Mouse (Mus musculus) heart, embryonic 13.5 days (tissue): ENCODE data around the gene Srpx2. TPM values are rescaled to one million over a fixed set of nuclear protein-coding genes. Genes with fewer than 3 reads are reported as not detected.

Experiments
- ATAC-seq: fragments of 200-750 bp; cut with Nextera tagmentation; 2 replicates; pipeline ENCODE4 v1.8.0; 2017; ENCODE audit warnings: moderate TSS enrichment; ENCODE audit not compliant: insufficient number of reproducible peaks, low FRiP score, low TSS enrichment; ENCODE audit errors: extremely low read depth
- H3K27ac ChIP-seq: fragments of 300-500 bp; sonication (generic); replicated peaks from 2 replicates; pipeline ENCODE4 v1.5.1; 2015; ENCODE audit warnings: moderate library complexity, mild to moderate bottlenecking, inconsistent platforms
- H3K27me3 ChIP-seq: fragments of 300-500 bp; sonication (generic); replicated peaks from 2 replicates; pipeline ENCODE4 v1.6.1; 2015; ENCODE audit warnings: mild to moderate bottlenecking, inconsistent platforms
- H3K36me3 ChIP-seq: fragments of 300-500 bp; sonication (generic); 2 replicates; pipeline ENCODE4 v1.6.1; 2015; ENCODE audit warnings: mild to moderate bottlenecking, inconsistent platforms
- H3K4me1 ChIP-seq: fragments of 300-500 bp; sonication (generic); 2 replicates; pipeline ENCODE4 v1.6.1; 2015; ENCODE audit warnings: inconsistent platforms
- H3K4me2 ChIP-seq: fragments of 300-500 bp; sonication (generic); 2 replicates; pipeline ENCODE4 v1.6.1; 2015; ENCODE audit warnings: inconsistent platforms, mild to moderate bottlenecking, moderate library complexity
- H3K4me3 ChIP-seq: fragments of 300-500 bp; sonication (generic); 2 replicates; pipeline ENCODE4 v1.5.1; 2015; ENCODE audit warnings: moderate library complexity, mild to moderate bottlenecking, inconsistent platforms
- H3K9ac ChIP-seq: fragments of 300-500 bp; sonication (generic); 2 replicates; pipeline ENCODE4 v1.6.1; 2015; ENCODE audit warnings: inconsistent platforms, mild to moderate bottlenecking, moderate library complexity
- H3K9me3 ChIP-seq: fragments of 300-500 bp; sonication (generic); 2 replicates; pipeline ENCODE4 v1.6.1; 2016; ENCODE audit warnings: inconsistent platforms
- WGBS: fragments of 180-500 bp; shearing (Covaris S2); methylation state at CpG from one replicate; pipeline ENCODE4 v1.1.7; 2015; ENCODE audit warnings: mixed read lengths; 5-methylcytosine and 5-hydroxymethylcytosine counted together
- polyA plus RNA-seq: library from polyadenylated mRNA; unstranded; fragments of >200 nt; fragmentation: Nextera tagmentation; extraction: Ambion mirVana; gene quantifications from 2 replicates; pipeline ENCODE4 v1.2.1, GENCODE M21; 2015

The Srpx2 gene
- polyA plus RNA-seq: 4.9 and 5.1 TPM in 2 replicates

DNA sequence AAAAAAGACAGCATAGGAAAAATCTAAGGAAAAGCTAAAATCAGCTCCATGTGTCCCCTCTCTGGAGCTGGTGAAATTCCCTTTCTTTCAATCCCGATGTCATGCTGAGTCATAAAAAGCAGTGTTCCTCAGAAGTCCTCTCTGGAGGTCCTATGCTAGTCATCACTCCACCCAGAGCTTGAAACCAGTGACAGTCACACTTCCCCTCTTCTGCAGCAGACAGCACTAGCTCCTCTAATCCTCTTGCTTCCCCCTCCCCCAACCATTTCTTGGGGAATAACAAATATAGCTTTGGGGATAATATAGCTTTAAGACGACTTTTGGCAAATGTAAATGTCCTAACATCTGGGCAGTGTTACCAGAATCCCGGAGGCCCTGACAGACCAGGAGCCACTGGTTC, at the start of gene Srpx2:
TSS of gene Srpx2 (plus strand) at position 166 of the 400 bp plus-strand sequence.
- Histone ChIP-seq H3K4me2 (peak within 1 kb of the TSS; percentile 30), H3K9ac (0 out of 2 replicates have a peak within 1 kb of the TSS, but pooled peaks have one; percentile 14), H3K9me3 (no peaks in the 10 kb centered on the region), H3K27ac (peak within 1 kb of the TSS; percentile 8; the same call in 1 of the 2 replicates), H3K27me3 (no peaks in the 10 kb centered on the region), H3K36me3 (no peaks in the 10 kb centered on the region), H3K4me1 (peaks cover 16% of the 10 kb centered on the region), H3K4me3 (peak within 1 kb of the TSS; percentile 9; the same call in 1 of the 2 replicates)
- no peak for ATAC-seq
- 12% methylated on average over 3 of the region's 3 CpGs for WGBS

DNA sequence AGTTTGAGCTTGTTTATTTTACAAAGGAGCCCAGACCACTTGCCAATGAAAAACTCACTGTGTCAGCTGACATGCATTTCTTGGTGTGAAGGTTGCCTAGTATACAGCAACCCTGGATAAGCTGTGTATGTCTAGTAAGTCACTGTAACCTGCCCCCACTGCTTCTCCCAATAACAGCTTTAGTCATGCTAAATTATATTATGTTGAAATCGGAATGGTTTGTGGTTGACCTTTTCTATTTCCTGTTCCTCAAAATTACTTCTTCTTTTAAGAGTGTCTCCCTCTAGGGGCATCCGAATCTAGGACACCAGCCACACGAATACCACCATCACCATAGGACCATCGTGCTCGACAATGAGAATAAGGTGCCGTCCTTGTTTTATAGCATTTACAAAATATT, 38.5 kb upstream of the Srpx2 start:
- Histone ChIP-seq H3K4me3 (no peak overlapping the region), H3K36me3 (no peaks in the 10 kb centered on the region), H3K27ac (no peak overlapping the region), H3K9ac (no peak overlapping the region), H3K4me2 (no peak overlapping the region), H3K4me1 (no peaks in the 10 kb centered on the region), H3K27me3 (no peaks in the 10 kb centered on the region), H3K9me3 (no peaks in the 10 kb centered on the region)
- 73% methylated on average over 6 of the region's 6 CpGs for WGBS
- ATAC-seq: no peak

DNA sequence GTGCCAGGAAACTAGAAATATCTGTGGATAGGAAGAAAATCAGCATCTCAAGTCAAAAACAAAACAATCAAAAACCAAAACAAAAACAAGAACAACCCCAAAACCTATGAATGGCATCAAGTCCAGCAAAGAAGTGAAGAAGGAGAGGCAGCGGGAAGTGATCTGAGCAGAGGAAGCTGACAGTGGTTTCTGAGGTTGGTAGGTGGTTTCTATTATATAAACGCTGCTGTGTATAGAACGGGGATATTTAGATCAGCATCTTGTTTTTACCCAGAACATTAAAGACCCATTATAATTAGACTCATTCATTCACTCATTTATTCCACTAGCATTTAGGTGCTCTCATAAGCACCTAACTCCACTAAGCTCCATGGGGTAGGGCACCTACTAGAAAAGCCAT, 20.9 kb upstream of the Srpx2 start:
- H3K9ac ChIP-seq: no peak overlapping the region
- WGBS: 80% methylated on average over 3 of the region's 3 CpGs
- H3K4me3 ChIP-seq: no peak overlapping the region
- H3K27ac ChIP-seq: no peak overlapping the region
- peaks cover 20% of the 10 kb centered on the region for H3K36me3 ChIP-seq
- H3K27me3 ChIP-seq: no peaks in the 10 kb centered on the region
- H3K4me1 ChIP-seq: no peaks in the 10 kb centered on the region
- no peak for ATAC-seq
- H3K9me3 ChIP-seq: no peaks in the 10 kb centered on the region
- H3K4me2 ChIP-seq: no peak overlapping the region

DNA sequence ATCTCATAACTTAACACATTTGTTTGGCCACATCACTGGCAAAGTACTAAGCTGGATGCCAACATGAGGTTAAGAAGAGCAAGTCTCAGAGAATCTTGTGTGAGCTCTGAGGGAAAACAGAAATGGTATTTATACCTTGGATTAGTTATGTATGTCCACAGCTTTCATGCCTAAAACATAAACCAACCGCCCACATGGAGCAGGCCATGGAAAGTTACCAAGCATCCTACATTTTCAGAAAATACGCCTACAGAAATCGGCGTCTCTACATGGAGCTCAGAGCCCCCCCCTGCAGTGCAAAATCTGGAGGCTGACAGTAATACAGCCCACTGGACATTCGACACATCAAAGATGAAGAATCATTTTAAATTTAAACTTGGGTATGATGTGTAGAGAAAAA, 20.1 kb upstream of the Srpx2 start:
- Histone ChIP-seq H3K9ac (no peak overlapping the region), H3K9me3 (no peaks in the 10 kb centered on the region), H3K4me3 (no peak overlapping the region), H3K27me3 (no peaks in the 10 kb centered on the region), H3K4me2 (no peak overlapping the region), H3K36me3 (peaks cover 26% of the 10 kb centered on the region), H3K27ac (no peak overlapping the region), H3K4me1 (no peaks in the 10 kb centered on the region)
- 86% methylated on average over 5 of the region's 5 CpGs for WGBS
- no peak for ATAC-seq

DNA sequence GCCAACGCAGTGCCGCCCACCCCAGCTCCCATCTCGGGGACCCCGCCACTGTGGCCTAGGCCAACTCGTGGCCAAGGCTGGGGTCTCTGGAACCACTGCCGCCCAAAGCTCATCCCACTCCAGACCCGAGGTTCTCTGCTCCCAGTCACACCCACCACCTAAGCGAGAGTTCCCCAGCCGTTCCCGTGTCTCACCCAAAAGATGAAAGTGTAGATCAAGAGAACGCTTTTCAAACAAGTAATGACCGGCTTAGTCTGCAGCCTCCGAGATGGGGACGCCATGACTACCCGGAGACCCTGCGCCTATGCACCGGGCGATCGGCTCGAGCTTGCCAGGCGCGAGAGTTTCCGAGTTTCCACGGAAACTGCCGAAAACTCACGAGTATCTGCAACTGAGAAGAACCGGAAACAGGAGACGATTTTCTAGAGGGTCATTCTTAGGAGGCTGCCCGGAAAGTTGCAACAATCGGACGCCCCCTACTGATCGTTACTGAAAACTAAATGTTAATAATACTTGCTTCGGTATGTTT, 10.1 kb upstream of the Srpx2 start, which contains the start of gene Tspan6:
TSS of gene Tspan6 (minus strand) at position 416 of the 529 bp plus-strand sequence.
- ATAC-seq: peak; percentile 37; the same call in 1 of the 2 replicates
- Histone ChIP-seq H3K4me1 (no peaks in the 10 kb centered on the region), H3K36me3 (peaks cover 14% of the 10 kb centered on the region), H3K9me3 (no peaks in the 10 kb centered on the region), H3K9ac (peak within 1 kb of the TSS; percentile 86), H3K27ac (peak within 1 kb of the TSS; percentile 48), H3K4me3 (peak within 1 kb of the TSS; percentile 64), H3K4me2 (peak within 1 kb of the TSS; percentile 67), H3K27me3 (no peaks in the 10 kb centered on the region)
- 19% methylated on average over 33 of the region's 33 CpGs for WGBS

DNA sequence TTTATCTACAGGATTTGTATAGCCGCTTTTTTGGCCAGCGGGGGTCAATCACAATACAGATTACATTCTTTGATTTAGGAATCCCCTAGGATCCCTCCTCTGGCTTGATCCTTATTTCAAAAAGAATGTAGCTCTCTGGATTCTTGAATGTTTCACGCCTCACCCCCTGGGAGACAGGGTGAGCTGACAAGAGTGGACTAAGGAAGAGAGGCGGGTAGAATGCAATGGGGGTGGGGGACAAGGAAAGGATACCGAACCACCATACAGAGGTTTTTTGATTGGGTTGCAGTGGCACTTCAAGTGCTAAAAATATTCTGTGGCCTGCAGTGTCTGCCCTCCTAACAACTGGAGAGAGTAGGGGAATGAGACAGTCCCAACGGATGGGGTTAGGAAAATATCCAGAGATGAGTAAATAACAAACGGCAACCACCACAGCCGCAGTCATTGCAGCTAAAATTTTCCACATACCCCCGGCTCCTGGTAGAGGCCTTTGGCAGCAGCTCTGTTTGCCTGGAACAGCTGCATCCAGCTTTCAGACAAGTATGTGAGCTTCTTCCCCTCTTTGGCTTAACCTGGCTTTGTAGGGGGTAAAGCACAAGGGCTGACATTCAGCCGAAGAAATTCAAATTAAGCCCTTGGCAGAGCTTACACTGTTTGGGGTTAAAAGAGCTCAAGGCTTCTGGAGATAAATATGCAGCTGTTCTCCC, 3.3 kb downstream of the Srpx2 start:
- peaks cover 29% of the 10 kb centered on the region for H3K4me1 ChIP-seq
- ATAC-seq: no peak
- no peaks in the 10 kb centered on the region for H3K9me3 ChIP-seq
- no peak overlapping the region for H3K4me3 ChIP-seq
- H3K9ac ChIP-seq: peak overlapping the region; percentile 33; the same call in 1 of the 2 replicates
- WGBS: 17% methylated on average over 10 of the region's 10 CpGs
- no peaks in the 10 kb centered on the region for H3K36me3 ChIP-seq
- H3K27ac ChIP-seq: peak overlapping the region; percentile 58
- H3K4me2 ChIP-seq: peak overlapping the region; percentile 7; the same call in 1 of the 2 replicates
- no peaks in the 10 kb centered on the region for H3K27me3 ChIP-seq

DNA sequence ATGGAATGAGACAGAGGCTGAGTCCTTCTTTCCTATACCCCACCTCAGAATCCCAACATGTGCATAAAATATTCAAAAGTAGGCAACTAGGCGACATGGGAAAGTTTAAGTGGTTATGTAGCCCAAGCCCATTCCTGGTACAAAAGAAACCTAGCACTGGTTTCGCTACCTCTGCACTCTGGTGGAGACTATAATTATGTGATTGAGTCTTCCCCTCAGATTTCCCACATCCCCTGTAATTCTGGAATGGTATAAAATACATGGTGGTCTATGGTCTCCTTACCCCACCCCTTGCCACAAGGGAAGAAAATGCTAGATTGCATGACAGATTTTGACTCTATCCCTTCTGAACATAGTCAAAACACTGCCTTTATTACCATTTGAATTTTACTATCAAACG, 4.8 kb downstream of the Srpx2 start:
- peaks cover 29% of the 10 kb centered on the region for H3K4me1 ChIP-seq
- H3K4me3 ChIP-seq: no peak overlapping the region
- 86% methylated on average over 3 of the region's 3 CpGs for WGBS
- no peaks in the 10 kb centered on the region for H3K9me3 ChIP-seq
- no peak overlapping the region for H3K4me2 ChIP-seq
- ATAC-seq: no peak
- no peak overlapping the region for H3K27ac ChIP-seq
- H3K9ac ChIP-seq: no peak overlapping the region
- H3K27me3 ChIP-seq: no peaks in the 10 kb centered on the region
- no peaks in the 10 kb centered on the region for H3K36me3 ChIP-seq

DNA sequence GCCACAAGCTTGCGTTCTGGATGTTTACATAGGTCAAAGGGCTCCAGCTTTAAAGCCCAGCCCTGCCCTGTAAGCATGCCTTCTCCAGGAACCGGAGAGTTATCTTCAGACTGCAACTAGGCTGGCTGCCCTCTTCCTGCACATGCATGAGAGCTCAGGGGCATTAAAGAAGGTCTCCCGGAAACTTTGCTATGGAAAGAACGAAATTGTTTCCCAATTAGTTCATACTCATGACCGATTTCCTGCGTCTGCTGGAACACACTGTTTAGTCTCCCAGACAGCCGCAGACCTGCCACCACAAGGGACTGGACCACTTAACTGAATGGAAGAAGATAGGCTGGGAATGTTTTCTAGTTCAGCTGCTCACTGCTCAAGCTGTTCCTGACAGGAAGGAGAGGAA, 6.0 kb downstream of the Srpx2 start:
- no peak overlapping the region for H3K9ac ChIP-seq
- 16% methylated on average over 7 of the region's 7 CpGs for WGBS
- no peaks in the 10 kb centered on the region for H3K9me3 ChIP-seq

DNA sequence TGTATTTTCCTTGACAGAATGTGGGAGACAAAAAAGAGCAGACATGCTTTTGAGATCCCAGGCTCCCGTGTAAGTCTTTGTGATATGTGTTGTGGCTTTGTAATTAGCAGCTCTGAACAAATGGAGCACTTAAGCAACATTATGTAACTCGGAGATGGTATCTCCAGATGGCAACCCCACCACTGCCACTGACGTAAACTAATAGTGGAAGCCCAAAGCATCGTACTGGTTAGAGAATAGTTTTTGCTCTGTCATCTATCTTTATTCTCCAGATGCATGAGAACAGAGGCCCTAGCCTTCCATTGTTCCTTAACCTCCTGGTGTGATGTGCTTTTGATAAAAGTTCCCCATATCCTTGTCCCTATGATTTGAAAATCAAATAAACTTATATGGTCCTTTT, 13.0 kb downstream of the Srpx2 start:
- Histone ChIP-seq H3K36me3 (no peaks in the 10 kb centered on the region), H3K4me3 (no peak overlapping the region), H3K27me3 (no peaks in the 10 kb centered on the region), H3K4me1 (no peaks in the 10 kb centered on the region), H3K9me3 (no peaks in the 10 kb centered on the region), H3K27ac (no peak overlapping the region), H3K4me2 (no peak overlapping the region), H3K9ac (no peak overlapping the region)
- ATAC-seq: no peak
- 64% methylated on average over 4 of the region's 4 CpGs for WGBS

More for the DNA sequence above, 6.0 kb downstream of the Srpx2 start:
- Histone ChIP-seq H3K36me3 (no peaks in the 10 kb centered on the region), H3K4me2 (no peak overlapping the region), H3K4me3 (no peak overlapping the region), H3K27ac (peak overlapping the region; percentile 76), H3K4me1 (peaks cover 26% of the 10 kb centered on the region), H3K27me3 (no peaks in the 10 kb centered on the region)
- no peak; the same call in 1 of the 2 replicates for ATAC-seq

DNA sequence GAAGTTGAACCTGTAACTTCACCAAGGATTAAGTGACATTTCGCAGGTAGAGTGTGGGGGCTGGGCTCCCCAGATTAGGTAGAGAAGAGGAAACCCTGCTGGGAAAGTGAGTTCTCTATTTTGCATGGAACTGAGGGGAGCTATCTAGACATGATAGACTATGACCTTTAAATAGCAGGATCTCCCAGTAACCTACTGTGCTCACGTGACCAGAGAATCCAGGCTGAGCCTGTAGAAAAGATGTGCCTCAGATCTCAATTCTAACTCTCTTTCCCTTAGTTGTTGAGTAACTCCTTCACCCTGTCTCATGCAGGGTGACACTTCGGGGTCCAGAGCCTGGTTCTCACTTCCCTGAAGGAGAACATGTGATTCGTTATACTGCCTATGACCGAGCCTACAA, 18.5 kb downstream of the Srpx2 start:
- Histone ChIP-seq H3K9ac (no peak overlapping the region), H3K36me3 (no peaks in the 10 kb centered on the region), H3K27me3 (no peaks in the 10 kb centered on the region), H3K27ac (no peak overlapping the region), H3K4me2 (no peak overlapping the region), H3K4me1 (no peaks in the 10 kb centered on the region), H3K4me3 (no peak overlapping the region), H3K9me3 (no peaks in the 10 kb centered on the region)
- no peak for ATAC-seq
- WGBS: 75% methylated on average over 5 of the region's 5 CpGs

DNA sequence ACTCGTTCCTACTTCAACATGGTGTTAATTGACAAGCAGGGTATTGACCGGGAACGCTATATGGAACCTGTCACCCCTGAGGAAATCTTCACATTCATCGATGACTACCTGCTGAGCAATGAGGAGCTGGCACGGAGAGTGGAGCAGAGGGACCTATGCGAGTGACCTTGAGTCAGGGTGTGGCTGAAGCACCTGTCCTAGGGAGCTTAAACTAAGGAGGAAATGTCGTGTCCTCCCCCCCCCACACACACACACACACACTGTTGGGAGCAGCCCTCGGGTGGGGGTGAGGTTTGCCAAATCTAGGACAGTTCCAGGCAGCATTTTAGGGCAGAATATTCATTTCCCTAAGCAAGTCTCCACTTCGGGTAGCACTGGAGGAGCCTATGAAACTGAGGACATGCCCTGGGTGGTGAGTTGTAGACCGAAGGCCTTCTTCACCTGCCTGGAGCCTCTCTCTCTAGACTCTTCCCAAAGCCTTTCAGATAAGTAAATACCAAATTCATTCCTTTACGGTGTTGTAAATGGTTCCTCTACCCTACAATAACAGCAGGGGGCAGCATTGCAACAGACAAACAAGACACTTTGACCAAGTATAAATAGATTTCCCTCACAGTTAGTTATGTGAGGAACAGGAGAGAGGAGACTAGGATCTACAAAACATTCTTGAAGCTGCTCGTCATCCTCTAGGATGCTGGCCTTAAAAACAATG, 23.2 kb downstream of the Srpx2 start:
- 51% methylated on average over 12 of the region's 12 CpGs for WGBS
- ATAC-seq: no peak
- H3K36me3 ChIP-seq: no peaks in the 10 kb centered on the region
- H3K27me3 ChIP-seq: no peaks in the 10 kb centered on the region
- no peak overlapping the region for H3K9ac ChIP-seq
- peaks cover 6% of the 10 kb centered on the region; the same call in 1 of the 2 replicates for H3K4me1 ChIP-seq
- no peak overlapping the region for H3K4me2 ChIP-seq
- no peak overlapping the region for H3K4me3 ChIP-seq
- no peaks in the 10 kb centered on the region for H3K9me3 ChIP-seq
- no peak overlapping the region for H3K27ac ChIP-seq
